Mouse (Mus musculus) liver, embryonic 16.5 days (tissue): ENCODE results near the gene Cc2d1a. TPM values are rescaled to one million over a fixed set of nuclear protein-coding genes. Genes with fewer than 3 reads are reported as not detected.

ENCODE experiments used
- ATAC-seq: fragments of 200-750 bp; cut with Nextera tagmentation; 2 replicates; pipeline ENCODE4 v1.8.0; 2017; ENCODE audit warnings: low read depth, mild to moderate bottlenecking, moderate number of reproducible peaks, moderate library complexity
- H3K27ac ChIP-seq: fragments of 300-500 bp; sonication (generic); 2 replicates; pipeline ENCODE4 v1.5.1; 2014; ENCODE audit warnings: mild to moderate bottlenecking, low read length
- H3K27me3 ChIP-seq: fragments of 300-500 bp; sonication (generic); 2 replicates; pipeline ENCODE4 v1.6.1; 2014; ENCODE audit warnings: low read depth, low read length, mixed read lengths; ENCODE audit not compliant: control insufficient read depth, insufficient read depth
- H3K36me3 ChIP-seq: fragments of 300-500 bp; sonication (generic); 2 replicates; pipeline ENCODE4 v1.6.1; 2014; ENCODE audit warnings: mild to moderate bottlenecking; ENCODE audit not compliant: control insufficient read depth, insufficient read depth
- H3K4me1 ChIP-seq: fragments of 300-500 bp; sonication (generic); 2 replicates; pipeline ENCODE4 v1.6.1; 2014; ENCODE audit warnings: low read depth, low read length, mixed read lengths; ENCODE audit not compliant: control insufficient read depth
- H3K4me2 ChIP-seq: fragments of 300-500 bp; sonication (generic); 2 replicates; pipeline ENCODE4 v1.6.1; 2014; ENCODE audit warnings: low read depth, low read length, mixed read lengths
- H3K4me3 ChIP-seq: fragments of 300-500 bp; sonication (generic); 2 replicates; pipeline ENCODE4 v1.5.1; 2014; ENCODE audit warnings: low read depth, mild to moderate bottlenecking, low read length
- H3K9ac ChIP-seq: fragments of 300-500 bp; sonication (generic); 2 replicates; pipeline ENCODE4 v1.6.1; 2014; ENCODE audit warnings: low read depth, low read length
- H3K9me3 ChIP-seq: fragments of 300-500 bp; sonication (generic); replicated peaks from 2 replicates; pipeline ENCODE4 v1.6.1; 2016; ENCODE audit warnings: low read length; ENCODE audit not compliant: control insufficient read depth
- WGBS: fragments of 180-500 bp; shearing (Covaris S2); extraction: QIAGEN DNeasy Blood & Tissue Kit; methylation state at CpG from one replicate; pipeline ENCODE4 v1.1.7; 2014; ENCODE audit not compliant: insufficient replicate concordance; 5-methylcytosine and 5-hydroxymethylcytosine counted together
- polyA plus RNA-seq: library from polyadenylated mRNA; unstranded; fragments of >200 nt; fragmentation: Nextera tagmentation; extraction: Ambion mirVana; gene quantifications from 2 replicates; pipeline ENCODE4 v1.2.1, GENCODE M21; 2015

Cc2d1a gene
- polyA plus RNA-seq: 5.3 and 5.8 TPM in 2 replicates

DNA sequence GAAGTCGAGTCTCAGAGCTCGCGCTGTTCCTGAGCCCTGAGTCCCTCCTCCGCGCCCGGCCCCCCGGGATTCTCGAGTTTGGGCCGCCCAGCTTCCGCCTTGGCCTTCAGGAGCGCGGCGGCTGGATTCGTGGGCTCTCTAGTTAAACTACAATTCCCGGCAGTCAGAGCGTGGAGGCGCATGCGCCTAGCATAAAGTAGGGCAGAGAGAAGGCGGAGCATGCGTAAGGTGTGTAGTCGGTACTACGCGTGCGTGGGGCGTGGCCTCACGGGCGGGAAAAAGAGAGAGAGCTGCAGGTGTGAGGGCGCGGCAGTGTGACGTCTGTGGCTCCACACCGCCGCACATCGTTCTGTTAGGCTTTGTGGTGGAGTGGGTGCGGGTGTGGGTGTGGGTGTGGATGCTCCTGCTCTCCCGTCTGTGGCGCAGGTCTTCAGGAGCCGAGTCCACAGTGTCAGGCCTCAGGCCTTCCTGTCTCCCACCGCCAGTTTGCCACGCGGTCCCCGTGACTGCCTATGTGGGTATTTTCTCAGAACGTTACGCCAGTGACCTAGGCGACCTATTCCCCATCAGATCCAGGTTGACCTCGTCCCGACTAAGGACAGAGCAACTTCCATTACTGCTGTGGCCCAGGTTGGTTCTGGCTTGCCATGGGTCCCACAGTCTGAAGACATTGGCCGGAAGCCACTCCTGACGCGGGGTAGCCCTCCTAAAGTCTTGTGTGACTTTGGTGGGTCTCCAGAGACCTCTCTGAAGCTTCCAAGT, at the start of gene Cc2d1a, which contains the start of gene 4930432K21Rik:
TSS of gene Cc2d1a (minus strand) at position 168 of the 762 bp plus-strand sequence.
TSS of gene 4930432K21Rik (plus strand) at position 257 of the 762 bp plus-strand sequence.
- WGBS: 17% methylated on average over 49 of the region's 49 CpGs
- Histone ChIP-seq H3K9me3 (no peaks in the 10 kb centered on the region), H3K27ac (no peak within 1 kb of the TSS), H3K4me1 (peaks cover 11% of the 10 kb centered on the region), H3K36me3 (peaks cover 4% of the 10 kb centered on the region; the same call in 1 of the 2 replicates), H3K27me3 (no peaks in the 10 kb centered on the region), H3K4me3 (peak within 1 kb of the TSS; percentile 68), H3K9ac (peak within 1 kb of the TSS; percentile 77), H3K4me2 (peak within 1 kb of the TSS; percentile 80)
- ATAC-seq: peak; percentile 93

DNA sequence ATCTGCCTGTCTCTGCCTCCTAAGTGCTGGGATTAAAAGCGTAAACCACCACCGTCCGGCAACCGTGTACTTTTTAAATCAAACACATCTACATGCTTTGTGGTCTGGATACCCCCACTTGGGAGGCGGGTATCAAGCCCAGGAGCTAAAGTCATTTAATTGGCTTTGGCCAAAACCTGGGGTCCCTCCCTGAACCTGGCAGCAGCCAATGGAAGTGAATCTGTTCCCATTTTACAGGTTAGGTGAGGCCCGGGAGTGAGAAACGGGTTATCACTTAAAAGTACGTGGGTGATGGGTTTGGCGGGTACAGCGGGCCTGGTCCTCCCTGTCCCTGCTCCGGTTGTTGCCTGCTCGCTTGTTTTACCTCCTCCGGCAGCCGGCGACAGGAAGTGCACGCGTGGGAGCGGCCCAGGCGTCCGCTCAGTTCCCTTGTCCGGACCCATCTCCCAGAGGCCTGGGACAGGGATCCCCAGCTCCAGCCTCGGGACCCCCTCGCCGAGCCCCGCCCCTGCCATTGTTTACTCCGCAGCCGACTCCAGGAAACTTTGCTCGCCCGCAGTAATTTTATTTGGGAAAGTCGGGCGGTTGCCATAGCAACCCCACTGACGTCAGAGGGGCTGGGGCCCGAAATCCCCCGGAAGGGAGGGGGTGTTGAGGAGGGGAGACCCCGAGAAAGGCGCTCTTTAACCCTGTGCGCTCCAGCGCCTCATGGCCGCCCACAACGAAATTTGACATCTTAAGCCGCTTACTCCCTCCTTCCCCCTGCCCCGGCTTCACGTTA, 49.6 kb upstream of the Cc2d1a start:
- Histone ChIP-seq H3K9me3 (no peaks in the 10 kb centered on the region), H3K9ac (peak overlapping the region; percentile 12), H3K4me3 (peak overlapping the region; percentile 53), H3K36me3 (no peaks in the 10 kb centered on the region), H3K4me1 (peaks cover 45% of the 10 kb centered on the region), H3K27me3 (peaks cover 21% of the 10 kb centered on the region), H3K4me2 (peak overlapping the region; percentile 81), H3K27ac (peak overlapping the region; percentile 68)
- ATAC-seq: peak; percentile 9
- 3% methylated on average over 43 of the region's 43 CpGs for WGBS

DNA sequence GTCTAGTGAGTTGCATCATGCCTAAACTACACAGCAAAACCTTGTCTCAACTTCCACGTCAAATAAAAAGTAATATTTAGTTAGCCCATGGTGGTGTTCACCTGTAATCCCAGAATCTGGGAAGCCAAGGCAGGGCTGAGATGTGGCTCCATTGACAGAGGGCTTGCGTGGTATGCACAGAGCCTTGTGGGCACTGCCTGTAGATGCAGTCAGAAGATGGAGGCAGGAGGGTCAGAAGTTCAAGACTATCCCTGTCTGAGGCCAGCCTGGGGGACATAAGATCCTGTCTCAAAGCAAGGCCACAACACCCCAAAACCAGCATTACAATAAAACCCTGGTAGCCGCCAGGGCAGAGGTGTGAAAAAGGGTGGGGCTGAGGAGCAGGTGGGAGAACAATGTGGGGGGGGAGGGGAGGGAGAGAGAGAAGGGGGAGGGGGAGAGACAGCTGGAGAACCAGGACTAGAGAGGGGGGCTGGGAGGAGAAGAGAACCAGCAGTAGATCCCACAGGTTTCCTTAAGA, 46.5 kb upstream of the Cc2d1a start:
- Histone ChIP-seq H3K36me3 (no peaks in the 10 kb centered on the region), H3K27ac (no peak overlapping the region), H3K9me3 (no peaks in the 10 kb centered on the region), H3K4me1 (peaks cover 32% of the 10 kb centered on the region), H3K27me3 (peaks cover 4% of the 10 kb centered on the region; the same call in 1 of the 2 replicates), H3K4me3 (no peak overlapping the region), H3K4me2 (no peak overlapping the region), H3K9ac (no peak overlapping the region)
- WGBS: 61% methylated on average over 3 of the region's 3 CpGs
- no peak for ATAC-seq

DNA sequence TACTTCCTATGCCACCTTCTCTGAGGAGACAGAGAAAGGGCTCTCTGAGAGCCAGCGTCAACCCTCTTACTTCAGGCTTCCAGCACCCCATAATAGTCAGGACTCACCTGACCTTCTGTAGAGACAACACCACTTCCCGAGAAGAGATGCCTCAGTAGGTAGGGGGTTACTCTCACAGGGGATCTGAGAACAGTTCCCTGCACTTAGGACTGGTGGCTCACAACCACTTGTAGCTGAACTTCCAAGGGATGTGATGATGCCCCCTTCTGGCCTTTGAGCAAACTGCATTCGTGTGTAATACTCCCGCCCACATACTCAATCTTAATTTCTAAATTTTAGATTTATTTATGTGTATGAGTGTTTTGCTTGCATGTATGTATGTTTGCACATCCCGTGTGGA, 45.8 kb upstream of the Cc2d1a start:
- Histone ChIP-seq H3K36me3 (no peaks in the 10 kb centered on the region), H3K27ac (no peak overlapping the region), H3K9me3 (no peaks in the 10 kb centered on the region), H3K27me3 (peaks cover 4% of the 10 kb centered on the region; the same call in 1 of the 2 replicates), H3K4me3 (no peak overlapping the region), H3K9ac (no peak overlapping the region), H3K4me2 (no peak overlapping the region), H3K4me1 (peaks cover 28% of the 10 kb centered on the region)
- WGBS: 54% methylated on average over 5 of the region's 5 CpGs
- ATAC-seq: no peak

DNA sequence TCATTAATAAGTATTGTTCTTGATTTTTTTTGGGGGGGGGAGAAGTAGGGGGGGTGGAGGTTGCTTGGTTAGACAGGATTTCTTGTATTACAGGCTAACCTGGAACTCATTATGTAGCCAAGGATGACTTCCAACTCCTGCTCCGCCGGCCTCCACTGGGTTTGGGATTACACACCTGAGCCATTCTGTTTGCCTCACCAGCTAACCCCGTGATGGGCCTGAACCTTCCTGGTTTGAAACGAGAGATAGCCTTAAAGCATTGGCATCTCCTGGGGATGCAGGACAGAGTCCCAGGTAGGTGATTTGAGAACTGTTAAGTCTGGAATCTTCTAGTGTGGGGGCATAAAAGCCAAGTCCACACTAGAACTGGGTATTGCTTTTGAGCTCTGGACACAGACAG, 45.4 kb upstream of the Cc2d1a start:
- WGBS: 69% methylated on average over 4 of the region's 4 CpGs
- peaks cover 4% of the 10 kb centered on the region; the same call in 1 of the 2 replicates for H3K27me3 ChIP-seq
- H3K9me3 ChIP-seq: no peaks in the 10 kb centered on the region
- H3K9ac ChIP-seq: no peak overlapping the region
- no peak overlapping the region for H3K4me3 ChIP-seq
- no peak overlapping the region for H3K27ac ChIP-seq
- ATAC-seq: no peak
- no peak overlapping the region for H3K4me2 ChIP-seq
- no peaks in the 10 kb centered on the region for H3K36me3 ChIP-seq
- peaks cover 24% of the 10 kb centered on the region for H3K4me1 ChIP-seq

DNA sequence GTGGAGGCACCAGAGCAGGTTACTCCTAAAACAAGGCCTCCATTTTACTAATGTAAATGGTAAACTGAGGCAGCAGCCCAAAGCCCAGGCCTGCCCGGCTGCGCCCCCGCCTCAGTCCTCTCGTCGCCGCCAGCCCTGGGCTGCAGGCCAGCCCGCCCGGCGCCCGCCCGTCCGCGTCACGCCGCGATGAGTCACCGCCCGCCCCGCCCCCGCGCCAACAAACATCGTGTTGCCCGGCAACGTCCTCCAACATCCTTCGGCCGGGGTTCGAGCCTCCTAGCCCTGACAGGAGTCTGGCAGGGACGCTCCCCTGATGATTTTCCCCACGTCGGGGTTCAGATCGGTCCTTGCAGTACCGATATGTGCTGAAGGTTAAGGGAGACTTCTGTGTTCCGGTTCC, 44.8 kb upstream of the Cc2d1a start:
- Histone ChIP-seq H3K4me1 (peaks cover 18% of the 10 kb centered on the region), H3K27me3 (peaks cover 4% of the 10 kb centered on the region; the same call in 1 of the 2 replicates), H3K36me3 (no peaks in the 10 kb centered on the region), H3K4me2 (peak overlapping the region; percentile 65), H3K4me3 (peak overlapping the region; percentile 48), H3K9me3 (no peaks in the 10 kb centered on the region), H3K9ac (peak overlapping the region; percentile 13), H3K27ac (peak overlapping the region; percentile 34; the same call in 1 of the 2 replicates)
- WGBS: 2% methylated on average over 31 of the region's 33 CpGs
- peak; percentile 69 for ATAC-seq

DNA sequence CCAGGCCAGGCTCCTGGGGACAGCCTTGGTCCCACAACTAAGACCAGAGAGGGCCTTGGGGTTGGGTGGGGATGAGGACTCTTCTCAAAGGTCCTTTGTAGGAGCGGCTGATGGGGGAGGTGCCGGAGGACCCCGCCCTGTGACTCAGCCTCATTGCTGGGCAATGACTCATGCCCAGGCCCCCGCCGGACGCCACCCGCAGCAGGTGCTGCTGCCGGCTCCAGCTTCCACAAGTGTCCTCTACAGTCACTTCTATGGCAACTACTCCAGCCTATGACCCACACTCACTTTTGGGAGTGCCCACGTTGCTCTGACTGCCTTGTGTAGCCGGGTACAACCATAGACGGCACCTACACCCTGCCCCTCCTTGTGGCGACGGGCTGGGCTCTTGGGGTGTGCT, 44.3 kb upstream of the Cc2d1a start:
- Histone ChIP-seq H3K36me3 (no peaks in the 10 kb centered on the region), H3K27me3 (peaks cover 4% of the 10 kb centered on the region; the same call in 1 of the 2 replicates), H3K4me1 (peaks cover 21% of the 10 kb centered on the region), H3K9ac (peak overlapping the region; percentile 13), H3K9me3 (no peaks in the 10 kb centered on the region), H3K27ac (peak overlapping the region; percentile 34; the same call in 1 of the 2 replicates), H3K4me2 (peak overlapping the region; percentile 65), H3K4me3 (peak overlapping the region; percentile 48)
- peak; percentile 78 for ATAC-seq
- 26% methylated on average over 13 of the region's 13 CpGs for WGBS

DNA sequence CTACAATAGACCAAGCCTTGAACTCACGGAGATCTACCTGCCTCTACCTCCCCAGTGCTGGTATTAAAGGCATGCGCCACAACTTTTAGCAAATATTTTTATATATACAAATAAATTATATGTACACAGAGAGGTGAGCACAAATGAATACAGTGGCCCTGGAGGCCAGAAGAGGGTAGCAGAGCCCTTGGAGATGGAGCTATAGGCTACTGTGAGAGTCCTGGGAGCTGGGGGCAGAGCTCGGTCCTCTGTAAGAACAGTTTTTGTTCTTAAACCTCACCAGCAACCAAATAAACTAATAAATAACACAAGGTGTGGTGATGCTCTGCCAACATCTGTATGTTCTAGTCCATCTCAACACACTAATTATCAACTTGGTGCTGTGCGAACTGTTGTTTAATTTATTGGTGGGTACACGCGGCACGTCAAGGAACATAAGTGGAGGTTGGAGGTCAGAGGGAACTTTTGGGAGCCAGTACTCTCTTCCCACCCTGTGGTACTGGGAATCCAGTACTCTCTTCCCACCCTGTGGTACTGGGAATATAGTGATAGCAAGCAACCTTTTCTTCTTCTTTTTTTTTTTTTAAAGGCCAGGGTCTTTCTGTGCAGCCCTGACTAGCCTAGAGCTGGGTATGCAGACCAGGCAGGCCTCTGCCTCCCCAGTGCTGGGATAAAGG, 42.6 kb upstream of the Cc2d1a start:
- Histone ChIP-seq H3K9ac (no peak overlapping the region), H3K36me3 (no peaks in the 10 kb centered on the region), H3K27ac (no peak overlapping the region), H3K4me3 (no peak overlapping the region), H3K9me3 (no peaks in the 10 kb centered on the region), H3K4me1 (peaks cover 26% of the 10 kb centered on the region), H3K4me2 (no peak overlapping the region), H3K27me3 (peaks cover 4% of the 10 kb centered on the region; the same call in 1 of the 2 replicates)
- 87% methylated on average over 7 of the region's 7 CpGs for WGBS
- no peak for ATAC-seq
